Mouse (Mus musculus): ENCODE measurements around the gene Dhdh. TPM values are rescaled to one million over a fixed set of nuclear protein-coding genes. Genes with fewer than 3 reads are reported as not detected.
"Not testable (repeated sequence)": the region's sequence is repeated elsewhere in the genome, so short reads cannot be mapped to it uniquely, and the experiment has no call there.

The Dhdh gene
- polyA plus RNA-seq, 1 experiment from 2014 or later: 3.5 TPM

- Histone ChIP-seq H3K27me3 (replicated peaks) (no peaks in the 10 kb centered on the region), H3K9ac (peak within 1 kb of the TSS; percentile 69), H3K27ac (peak within 1 kb of the TSS; percentile 45), H3K36me3 (peaks cover 6% of the 10 kb centered on the region; the same call in 1 of the 2 replicates), H3K4me3 (replicated peaks) (peak within 1 kb of the TSS; percentile 82), H3K9me3 (no peaks in the 10 kb centered on the region), H3K4me1 (peaks cover 26% of the 10 kb centered on the region), H3K4me2 (peak within 1 kb of the TSS; percentile 73)
- peak; percentile 73 for ATAC-seq (ENCODE audit: insufficient read depth, low FRiP score, low read depth)
- WGBS: under 1% methylated on average over 58 of the region's 58 CpGs
Observed at GRCm38 (mm10) chr7:45466283-45467089, 22.1 kb downstream of the Dhdh start, which contains the start of gene Bax. Bax (minus strand) TSS chr7:45466898.

DNA sequence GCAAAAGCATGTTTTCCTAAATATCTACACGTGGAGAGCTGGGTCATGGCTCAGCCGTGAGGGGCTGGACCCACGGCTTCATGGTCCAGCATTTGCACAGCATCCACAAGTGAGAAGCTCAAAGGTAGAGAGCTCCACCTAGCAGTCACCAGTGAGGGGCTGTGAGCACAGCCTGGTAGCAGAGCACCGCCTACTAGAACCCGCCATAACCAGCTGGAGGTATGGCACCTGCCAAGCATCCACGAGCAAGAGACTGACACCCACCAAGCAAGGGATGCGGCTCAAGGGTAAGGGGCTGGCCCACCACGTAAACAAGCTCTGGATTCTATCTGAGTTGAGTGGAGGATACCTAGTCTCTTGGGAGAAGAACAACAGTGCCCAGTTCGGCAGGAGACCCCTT lies 23.1 kb downstream of the Dhdh start:
- Histone ChIP-seq H3K9ac (peak overlapping the region; percentile 69), H3K9me3 (no peaks in the 10 kb centered on the region), H3K4me2 (peak overlapping the region; percentile 73), H3K4me3 (replicated peaks) (peak overlapping the region; percentile 82; the same call in 1 of the 2 replicates), H3K27ac (no peak overlapping the region), H3K4me1 (peaks cover 33% of the 10 kb centered on the region), H3K27me3 (replicated peaks) (no peaks in the 10 kb centered on the region), H3K36me3 (peaks cover 6% of the 10 kb centered on the region; the same call in 1 of the 2 replicates)
- no peak for ATAC-seq (ENCODE audit: insufficient read depth, low FRiP score, low read depth)
- 73% methylated on average over 9 of the region's 9 CpGs for WGBS

- Histone ChIP-seq H3K4me1 (peaks cover 37% of the 10 kb centered on the region), H3K27ac (no peak overlapping the region), H3K4me3 (replicated peaks) (no peak overlapping the region), H3K36me3 (peaks cover 6% of the 10 kb centered on the region; the same call in 1 of the 2 replicates), H3K9me3 (no peaks in the 10 kb centered on the region), H3K27me3 (replicated peaks) (no peaks in the 10 kb centered on the region), H3K9ac (no peak overlapping the region), H3K4me2 (no peak overlapping the region)
- 91% methylated on average over 12 of the region's 12 CpGs for WGBS
- ATAC-seq (ENCODE audit: insufficient read depth, low FRiP score, low read depth): no peak
Observed at GRCm38 (mm10) chr7:45465112-45465511, 23.5 kb downstream of the Dhdh start.

GRCm38 (mm10) chr7:45463987-45464778 lies 24.4 kb downstream of the Dhdh start:
- Histone ChIP-seq H3K4me2 (no peak overlapping the region), H3K4me1 (peaks cover 38% of the 10 kb centered on the region), H3K9ac (no peak overlapping the region), H3K27me3 (replicated peaks) (no peaks in the 10 kb centered on the region), H3K36me3 (peaks cover 6% of the 10 kb centered on the region; the same call in 1 of the 2 replicates), H3K9me3 (no peaks in the 10 kb centered on the region), H3K4me3 (replicated peaks) (no peak overlapping the region), H3K27ac (no peak overlapping the region)
- WGBS: 90% methylated on average over 7 of the region's 7 CpGs
- no peak for ATAC-seq (ENCODE audit: insufficient read depth, low FRiP score, low read depth)

DNA sequence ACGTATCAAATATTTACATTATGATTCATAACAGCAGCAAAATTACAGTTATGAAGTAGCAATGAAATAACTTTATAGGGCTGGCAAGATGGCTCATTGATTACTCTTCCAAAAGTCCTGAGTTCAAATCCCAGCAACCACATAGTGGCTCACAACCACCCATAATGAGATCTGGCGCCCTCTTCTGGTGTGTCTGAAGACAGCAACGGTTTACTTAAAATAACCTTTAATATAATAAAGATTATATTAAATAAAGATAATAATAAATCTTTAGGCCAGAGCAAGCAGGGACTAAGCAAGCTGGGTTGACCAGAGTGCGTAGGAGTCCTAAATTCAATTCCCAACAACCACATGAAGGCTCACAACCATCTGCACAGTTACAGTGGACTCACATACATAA lies 25.7 kb downstream of the Dhdh start:
- not testable (repeated sequence) for H3K4me2 ChIP-seq; H3K9ac ChIP-seq; H3K27ac ChIP-seq; H3K9me3 ChIP-seq; H3K4me3 ChIP-seq (replicated peaks); ATAC-seq (ENCODE audit: insufficient read depth, low FRiP score, low read depth); H3K27me3 ChIP-seq (replicated peaks)
- peaks cover 10% of the 10 kb centered on the region; the same call in 1 of the 2 replicates for H3K36me3 ChIP-seq
- H3K4me1 ChIP-seq: peaks cover 45% of the 10 kb centered on the region
- 75% methylated on average over 4 of the region's 4 CpGs for WGBS

DNA sequence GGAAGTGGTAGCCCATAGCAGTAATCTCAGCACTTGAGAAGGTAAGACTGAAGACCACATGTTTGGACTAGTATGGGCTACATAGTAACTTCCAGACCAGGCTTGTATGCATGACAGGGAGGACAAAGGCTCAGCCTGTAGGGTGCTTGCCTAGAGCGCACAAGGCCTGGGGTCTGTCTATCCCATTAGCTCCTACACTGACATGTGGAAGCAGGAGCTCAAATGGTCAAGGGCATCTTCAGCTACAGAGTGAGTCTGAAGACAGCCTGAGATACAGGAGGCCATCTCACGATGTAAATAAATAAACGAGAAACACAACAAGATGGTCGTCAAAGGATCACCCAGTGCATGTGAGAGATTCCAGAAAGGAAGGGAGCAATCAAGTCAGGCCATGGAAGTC lies 26.3 kb downstream of the Dhdh start:
- peaks cover 47% of the 10 kb centered on the region for H3K4me1 ChIP-seq

DNA sequence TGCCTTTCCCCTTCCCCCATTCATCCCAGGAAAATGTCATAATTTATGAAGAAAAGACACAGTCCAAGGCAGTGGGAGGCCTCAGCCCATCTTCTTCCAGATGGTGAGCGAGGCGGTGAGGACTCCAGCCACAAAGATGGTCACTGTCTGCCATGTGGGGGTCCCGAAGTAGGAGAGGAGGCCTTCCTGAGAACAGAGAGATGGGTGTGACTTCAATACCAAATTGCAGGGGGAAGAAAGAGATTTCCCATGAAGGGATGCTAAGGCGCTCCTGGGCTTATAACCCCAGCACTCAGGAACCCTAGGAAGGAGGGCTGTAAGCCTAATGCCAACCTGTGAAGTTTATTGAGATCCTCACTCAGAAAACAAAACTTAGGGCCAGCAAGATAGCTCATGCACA lies 26.8 kb downstream of the Dhdh start:
- Histone ChIP-seq H3K4me2 (no peak overlapping the region), H3K9me3 (no peaks in the 10 kb centered on the region), H3K4me3 (replicated peaks) (no peak overlapping the region), H3K27me3 (replicated peaks) (no peaks in the 10 kb centered on the region), H3K4me1 (peaks cover 49% of the 10 kb centered on the region), H3K27ac (peak overlapping the region; percentile 75; the same call in 1 of the 2 replicates), H3K36me3 (peaks cover 10% of the 10 kb centered on the region; the same call in 1 of the 2 replicates), H3K9ac (no peak overlapping the region)
- 84% methylated on average over 4 of the region's 4 CpGs for WGBS
- ATAC-seq (ENCODE audit: insufficient read depth, low FRiP score, low read depth): no peak

More for the DNA sequence above, 26.3 kb downstream of the Dhdh start:
- Histone ChIP-seq H3K9ac (no peak overlapping the region), H3K27ac (no peak overlapping the region), H3K36me3 (peaks cover 10% of the 10 kb centered on the region; the same call in 1 of the 2 replicates), H3K27me3 (replicated peaks) (no peaks in the 10 kb centered on the region), H3K4me2 (no peak overlapping the region), H3K4me3 (replicated peaks) (no peak overlapping the region), H3K9me3 (no peaks in the 10 kb centered on the region)
- 83% methylated on average over 4 of the region's 4 CpGs for WGBS
- no peak for ATAC-seq (ENCODE audit: insufficient read depth, low FRiP score, low read depth)

DNA sequence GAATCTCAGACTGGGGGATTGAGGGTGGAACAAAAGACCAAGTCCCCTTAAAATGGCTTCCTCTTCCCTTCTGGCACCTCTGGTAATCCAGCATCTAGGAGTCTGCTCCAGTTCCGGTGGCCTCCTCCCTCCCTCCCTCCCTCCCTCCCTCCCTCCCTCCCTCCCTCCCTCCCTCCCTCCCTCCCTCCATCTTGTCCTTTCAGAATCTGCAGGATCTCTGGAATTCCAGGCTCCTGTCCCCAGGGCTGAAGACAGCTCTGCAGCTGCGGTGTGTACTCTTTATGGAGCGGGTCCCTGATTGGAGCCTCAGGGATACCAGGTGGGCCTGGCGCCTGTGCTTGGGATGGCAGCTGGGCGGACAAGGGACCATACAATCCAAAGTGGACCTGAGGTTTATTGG lies 27.3 kb downstream of the Dhdh start:
- peak overlapping the region; percentile 94 for H3K27ac ChIP-seq
- H3K27me3 ChIP-seq (replicated peaks): no peaks in the 10 kb centered on the region
- peaks cover 51% of the 10 kb centered on the region for H3K4me1 ChIP-seq
- peak overlapping the region; percentile 54 for H3K4me2 ChIP-seq
- H3K4me3 ChIP-seq (replicated peaks): no peak overlapping the region
- no peak overlapping the region for H3K9ac ChIP-seq
- H3K36me3 ChIP-seq: peaks cover 10% of the 10 kb centered on the region; the same call in 1 of the 2 replicates
- H3K9me3 ChIP-seq: no peaks in the 10 kb centered on the region
- ATAC-seq (ENCODE audit: insufficient read depth, low FRiP score, low read depth): no peak
- WGBS: 47% methylated on average over 5 of the region's 5 CpGs

DNA sequence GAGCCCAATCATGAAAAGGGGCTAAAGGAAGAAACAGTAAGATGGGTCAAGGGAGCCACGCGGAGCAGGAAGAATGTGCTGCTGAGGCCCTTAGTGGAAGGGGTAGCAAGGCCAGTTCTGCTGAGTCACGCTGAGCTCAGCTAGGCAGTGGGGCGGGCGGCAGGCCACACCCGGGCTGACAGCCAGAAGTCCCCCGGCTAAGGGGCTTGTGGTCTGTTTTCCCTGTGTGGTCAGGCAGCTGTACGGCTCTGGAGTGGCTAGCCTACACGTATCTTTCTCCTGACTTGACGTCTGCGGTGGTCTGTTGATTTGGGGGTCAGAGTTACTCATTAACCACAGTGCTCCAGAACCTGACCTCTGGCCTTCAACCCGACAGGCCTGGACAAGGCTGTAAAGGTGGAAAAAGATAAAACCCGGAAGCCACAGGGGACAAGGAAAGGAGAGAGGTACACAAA lies 27.7 kb downstream of the Dhdh start:
- Histone ChIP-seq H3K36me3 (peaks cover 10% of the 10 kb centered on the region; the same call in 1 of the 2 replicates), H3K9ac (no peak overlapping the region)
- peak; percentile 48 for ATAC-seq (ENCODE audit: insufficient read depth, low FRiP score, low read depth)

GRCm38 (mm10) chr7:45460377-45460776 lies 28.2 kb downstream of the Dhdh start:
- WGBS: 63% methylated on average over 7 of the region's 7 CpGs
- peaks cover 41% of the 10 kb centered on the region for H3K4me1 ChIP-seq
- H3K27me3 ChIP-seq (replicated peaks): no peaks in the 10 kb centered on the region
- no peaks in the 10 kb centered on the region for H3K9me3 ChIP-seq
- no peak overlapping the region for H3K9ac ChIP-seq
- H3K27ac ChIP-seq: peak overlapping the region; percentile 94
- ATAC-seq (ENCODE audit: insufficient read depth, low FRiP score, low read depth): no peak
- peaks cover 12% of the 10 kb centered on the region; the same call in 1 of the 2 replicates for H3K36me3 ChIP-seq
- peak overlapping the region; percentile 54 for H3K4me2 ChIP-seq
- H3K4me3 ChIP-seq (replicated peaks): peak overlapping the region; percentile 74

More for the DNA sequence above, 27.7 kb downstream of the Dhdh start:
- H3K27ac ChIP-seq: peak overlapping the region; percentile 94
- H3K27me3 ChIP-seq (replicated peaks): no peaks in the 10 kb centered on the region
- 8% methylated on average over 13 of the region's 13 CpGs for WGBS
- peaks cover 46% of the 10 kb centered on the region for H3K4me1 ChIP-seq
- peak overlapping the region; percentile 54 for H3K4me2 ChIP-seq
- peak overlapping the region; percentile 74 for H3K4me3 ChIP-seq (replicated peaks)
- no peaks in the 10 kb centered on the region for H3K9me3 ChIP-seq

GRCm38 (mm10) chr7:45459564-45460140 lies 29.0 kb downstream of the Dhdh start, which contains the start of gene Ftl1:
Ftl1 (minus strand) TSS chr7:45459884.
- peak within 1 kb of the TSS; percentile 55 for H3K9ac ChIP-seq
- peaks cover 39% of the 10 kb centered on the region for H3K4me1 ChIP-seq
- H3K36me3 ChIP-seq: peaks cover 20% of the 10 kb centered on the region
- under 1% methylated on average over 36 of the region's 37 CpGs for WGBS
- H3K4me3 ChIP-seq (replicated peaks): peak within 1 kb of the TSS; percentile 74
- H3K27me3 ChIP-seq (replicated peaks); H3K9me3 ChIP-seq: not testable (repeated sequence)
- peak within 1 kb of the TSS; percentile 94 for H3K27ac ChIP-seq
- peak within 1 kb of the TSS; percentile 78 for H3K4me2 ChIP-seq
- ATAC-seq (ENCODE audit: insufficient read depth, low FRiP score, low read depth): peak; percentile 94

Measured in stomach, embryonic 15.5 days (tissue).